29 mouse cellular contexts compared by ENCODE assay signal in the genomic region with DNA sequence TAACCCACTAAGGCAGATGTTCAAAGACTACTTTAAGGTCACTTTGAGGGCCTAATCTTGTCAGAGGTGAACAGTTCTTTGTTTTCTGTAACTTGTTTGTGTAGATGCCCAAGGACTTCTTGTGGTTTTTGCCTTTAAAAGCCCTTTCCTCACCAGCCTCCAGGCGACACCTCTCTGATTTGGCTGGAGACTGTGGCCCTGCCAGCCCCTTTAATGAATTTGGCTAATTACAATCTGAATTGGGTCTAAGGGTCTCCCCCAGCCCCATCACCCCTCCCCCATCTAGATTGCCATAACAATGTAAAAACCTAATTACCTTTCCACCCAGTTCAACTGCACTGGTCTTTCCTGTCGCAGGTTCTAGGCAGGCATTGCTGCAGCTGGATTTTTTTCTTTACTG. TPM values are rescaled to one million over a fixed set of nuclear protein-coding genes. Genes with fewer than 3 reads are reported as not detected.
A peak's percentile ranks its signal among the peaks of the same experiment; 100 is the strongest.
DNase-seq lines count a peak whose midpoint lies in the region; ATAC-seq and TF ChIP-seq lines count a peak whose summit lies in the region.
"Had no signal": no experiment of that assay in that cellular context is flagged by ENCODE, and none has a peak within 500 bp of the region (broad histone marks: within the 10 kb centered on the region; RNA-seq: fewer than 3 reads in every experiment).

No protein-coding gene starts in this region.

- H3K4me1 ChIP-seq in E14TG2a.4 (replicated peaks; ENCODE audit: low read depth, low read length) = peaks cover 91% of the 10 kb centered on the region
- H3K4me1 ChIP-seq in ES-Bruce4 (ENCODE audit: control insufficient read depth, insufficient read depth, low read length) = peaks cover 8% of the 10 kb centered on the region
- H3K4me1 ChIP-seq in ES-E14 (ENCODE audit: control insufficient read depth in 2 of 2, insufficient read depth in 2 of 2, low read length in 2 of 2, poor library complexity in 1 of 2) = peaks cover 19 to 28% of the 10 kb centered on the region in 2 experiments
- peaks cover 5% of the 10 kb centered on the region; the same call in 1 of the 2 replicates for H3K4me1 ChIP-seq in midbrain, embryonic 14.5 days (ENCODE audit: control insufficient read depth, insufficient read depth, low read length)

- TF ChIP-seq POLR2A in ES-Bruce4 (IDR thresholded peaks at IDR 0.05; ENCODE audit: insufficient read depth, low read length) = no peak

- TF ChIP-seq CTCF in E14TG2a.4 (conservative IDR thresholded peaks at IDR 0.05; ENCODE audit: low read length) (no peak), ES-Bruce4 (IDR thresholded peaks at IDR 0.05; ENCODE audit: low read depth, low read length) (no peak)

- H3K4me3 ChIP-seq in E14TG2a.4 (replicated peaks; ENCODE audit: low read length) = peak overlapping the region; percentile 72
- peak overlapping the region; percentile 36 for H3K4me3 ChIP-seq in ES-Bruce4 (ENCODE audit: low read depth, low read length)
- H3K4me3 ChIP-seq in ES-E14 (ENCODE audit: insufficient read depth in 1 of 2, low read depth in 1 of 2, low read length in 2 of 2, poor library complexity in 1 of 2, severe bottlenecking in 1 of 2) = peak overlapping the region; percentile 45 to 57; a peak in 1 of 4 replicates
- no peak overlapping the region for H3K4me3 ChIP-seq in midbrain, embryonic 14.5 days (replicated peaks; ENCODE audit: low read depth, low read length)
- H3K4me3 ChIP-seq: embryonic facial prominence, embryonic 13.5 days; embryonic facial prominence, embryonic 15.5 days; erythroblast, embryonic 14.5 days; forebrain, embryonic 10.5 days; forebrain, embryonic 12.5 days had no signal

- H3K27me3 ChIP-seq in E14TG2a.4 (ENCODE audit: insufficient read depth, low read length) (no peaks in the 10 kb centered on the region), ES-Bruce4 (ENCODE audit: control insufficient read depth, insufficient read depth, low read length, poor library complexity, severe bottlenecking) (no peaks in the 10 kb centered on the region)
- no peaks in the 10 kb centered on the region for H3K27me3 ChIP-seq in midbrain, embryonic 14.5 days (ENCODE audit: control insufficient read depth, insufficient read depth, low read length)
- H3K27me3 ChIP-seq: embryonic facial prominence, embryonic 13.5 days; embryonic facial prominence, embryonic 15.5 days had no signal

- in situ Hi-C loops in ES-E14 (cut with MboI; ENCODE audit: low sequenced_read_pairs in 2 of 2, unreplicated experiment in 2 of 2) = no loop called here

- peak; percentile 93 for TF ChIP-seq EP300 in ES-Bruce4 (IDR thresholded peaks at IDR 0.05; ENCODE audit: insufficient read depth, low read depth, low read length)

- H3K9ac ChIP-seq in ES-Bruce4 (ENCODE audit: low read depth, poor library complexity, severe bottlenecking) (peak overlapping the region; percentile 12; the same call in 1 of the 2 replicates), ES-E14 (ENCODE audit: insufficient read depth, low read depth, low read length, poor library complexity, severe bottlenecking) (peak overlapping the region; percentile 7; the same call in 1 of the 2 replicates)
- H3K9ac ChIP-seq in midbrain, embryonic 14.5 days (replicated peaks; ENCODE audit: low read length) = no peak overlapping the region
- H3K9ac ChIP-seq: embryonic facial prominence, embryonic 13.5 days; embryonic facial prominence, embryonic 15.5 days; forebrain, embryonic 12.5 days had no signal

- H3K4me2 ChIP-seq in midbrain, embryonic 14.5 days (ENCODE audit: low read length) = no peak overlapping the region
- H3K4me2 ChIP-seq: embryonic facial prominence, embryonic 13.5 days; embryonic facial prominence, embryonic 15.5 days; forebrain, embryonic 12.5 days had no signal

- WGBS in midbrain, embryonic 14.5 days = 71% methylated on average over 2 of the region's 2 CpGs

- no peaks in the 10 kb centered on the region for H3K36me3 ChIP-seq in E14TG2a.4 (ENCODE audit: insufficient read depth, low read length)
- no peaks in the 10 kb centered on the region for H3K36me3 ChIP-seq in ES-Bruce4 (ENCODE audit: control insufficient read depth, insufficient read depth, low read length, poor library complexity, severe bottlenecking)
- no peaks in the 10 kb centered on the region for H3K36me3 ChIP-seq in ES-E14 (ENCODE audit: control insufficient read depth, insufficient read depth, low read length, poor library complexity, severe bottlenecking)
- H3K36me3 ChIP-seq in midbrain, embryonic 14.5 days (ENCODE audit: control insufficient read depth, insufficient read depth, low read length) = no peaks in the 10 kb centered on the region
- H3K36me3 ChIP-seq: embryonic facial prominence, embryonic 13.5 days; embryonic facial prominence, embryonic 15.5 days; forebrain, embryonic 10.5 days; forebrain, embryonic 12.5 days had no signal

- H3K27ac ChIP-seq in ES-Bruce4 (ENCODE audit: insufficient read depth, low read length) = peak overlapping the region; percentile 91
- H3K27ac ChIP-seq in ES-E14 (ENCODE audit: insufficient read depth, low read depth, low read length, poor library complexity, severe bottlenecking) = peak overlapping the region; percentile 93
- no peak overlapping the region for H3K27ac ChIP-seq in midbrain, embryonic 14.5 days (replicated peaks; ENCODE audit: low read depth, low read length)
- H3K27ac ChIP-seq: embryonic facial prominence, embryonic 13.5 days; embryonic facial prominence, embryonic 15.5 days; forebrain, embryonic 10.5 days; forebrain, embryonic 12.5 days had no signal

- no peak for ATAC-seq in cerebellum, adult (ENCODE audit: insufficient number of reproducible peaks, low FRiP score, low TSS enrichment)
- ATAC-seq in midbrain, embryonic 14.5 days (ENCODE audit: low FRiP score, low TSS enrichment) = no peak
- ATAC-seq: forebrain, embryonic 14.5 days; forebrain, embryonic 16.5 days had no signal

- H3K9me3 ChIP-seq in E14TG2a.4 (ENCODE audit: low read length) (no peaks in the 10 kb centered on the region), ES-Bruce4 (replicated peaks; ENCODE audit: control insufficient read depth, insufficient read depth, low read length, poor library complexity, severe bottlenecking) (no peaks in the 10 kb centered on the region), ES-E14 (ENCODE audit: control insufficient read depth, insufficient read depth, low read depth, low read length) (no peaks in the 10 kb centered on the region)
- H3K9me3 ChIP-seq in midbrain, embryonic 14.5 days (ENCODE audit: control insufficient read depth, low read length) = no peaks in the 10 kb centered on the region
- H3K9me3 ChIP-seq: embryonic facial prominence, embryonic 13.5 days; embryonic facial prominence, embryonic 15.5 days; forebrain, embryonic 10.5 days; forebrain, embryonic 12.5 days had no signal

- DNase-seq in ES-E14 (ENCODE audit: low read depth, low spot score) = peak; percentile 68
- peak; percentile 70 for DNase-seq in ZHBTc4 (ENCODE audit: low read depth, low spot score)
- DNase-seq in urinary bladder, adult 2 months (ENCODE audit: low spot score) = no peak
- no peak for DNase-seq in midbrain, embryonic 14.5 days
- DNase-seq: adrenal gland, adult 2 months; adrenal gland, postnatal 10 days; adrenal gland, postnatal 25 days; cerebellum, adult 11-12 months; cerebellum, adult 2 months; cerebellum, adult 9-10 months; cerebellum, postnatal 10 days; cerebellum, postnatal 25 days had no signal

TF ChIP-seq in ES-E14, 5 proteins besides CTCF, POLR2A, EP300 and RAD21:
- TF ChIP-seq MAFK (IDR thresholded peaks at IDR 0.05; ENCODE audit: insufficient read depth, low read depth, low read length) (no peak), ZC3H11A (IDR thresholded peaks at IDR 0.05; ENCODE audit: borderline replicate concordance, low read depth, low read length) (no peak), ZNF384 (IDR thresholded peaks at IDR 0.05; ENCODE audit: low read depth, low read length) (no peak), HCFC1 (IDR thresholded peaks at IDR 0.05; ENCODE audit: borderline replicate concordance, insufficient read depth, low read length) (no peak), CHD2 (IDR thresholded peaks at IDR 0.05; ENCODE audit: low read depth, low read length) (no peak)

RNA-seq across cellular contexts. Expression of a gene that starts 4.3 kb away (rescaled TPM):
- polyA plus RNA-seq in ES-Bruce4 (2011; ENCODE audit: insufficient read depth, insufficient read length, low read depth, missing spikeins) = 501 and 504 TPM in 2 replicates
- 274 and 585 TPM in 2 replicates for total RNA-seq in ES-E14 (2012; rRNA removed)
- 240 and 346 TPM in 2 replicates for polyA plus RNA-seq in urinary bladder, adult 2 months (2012; rRNA removed)
- polyA plus RNA-seq in midbrain, embryonic 14.5 days (2014; fragmentation: Nextera tagmentation; extraction: Ambion mirVana) = 3.0 and 11.5 TPM in 2 replicates

RNA-seq across cellular contexts. Expression of a gene that starts 6.9 kb away (rescaled TPM):
- polyA plus RNA-seq in ES-Bruce4 (2011; ENCODE audit: insufficient read depth, insufficient read length, low read depth, missing spikeins) = 720 and 786 TPM in 2 replicates
- 679 and 1,158 TPM in 2 replicates for total RNA-seq in ES-E14 (2012; rRNA removed)
- 860 and 924 TPM in 2 replicates for polyA plus RNA-seq in urinary bladder, adult 2 months (2012; rRNA removed)
- 131 and 176 TPM in 2 replicates for polyA plus RNA-seq in midbrain, embryonic 14.5 days (2014; fragmentation: Nextera tagmentation; extraction: Ambion mirVana)

RNA-seq across cellular contexts. Expression of a gene that starts 7.0 kb away (rescaled TPM):
- polyA plus RNA-seq in ES-Bruce4 (2011; ENCODE audit: insufficient read depth, insufficient read length, low read depth, missing spikeins) = 3.1 TPM in 1 of 2 replicates, not detected in the other
- not detected in 2 replicates for total RNA-seq in ES-E14 (2012; rRNA removed)
- not detected in 2 replicates for polyA plus RNA-seq in urinary bladder, adult 2 months (2012; rRNA removed)
- not detected in 2 replicates for polyA plus RNA-seq in midbrain, embryonic 14.5 days (2014; fragmentation: Nextera tagmentation; extraction: Ambion mirVana)
- total RNA-seq: adrenal gland, adult 2 months; adrenal gland, postnatal 10 days; adrenal gland, postnatal 25 days; adrenal gland, postnatal 4 days; MEL had no signal
- polyA plus RNA-seq: adrenal gland, adult 2 months; brain, embryonic 14.5 days; C2C12; cerebellum, adult 2 months; cortical plate, adult 2 months; embryonic facial prominence, embryonic 11.5 days; embryonic facial prominence, embryonic 13.5 days; embryonic facial prominence, embryonic 15.5 days; erythroblast, embryonic 14.5 days; forebrain, embryonic 12.5 days; forebrain, embryonic 14.5 days; forebrain, embryonic 16.5 days; frontal cortex, adult 2 months had no signal

RNA-seq across cellular contexts. Expression of a gene that starts 12.6 kb away (rescaled TPM):
- polyA plus RNA-seq in ES-Bruce4 (2011; ENCODE audit: insufficient read depth, insufficient read length, low read depth, missing spikeins) = 1.8 and 3.9 TPM in 2 replicates
- total RNA-seq in ES-E14 (2012; rRNA removed) = 7.7 and 18.6 TPM in 2 replicates
- 1.3 and 1.7 TPM in 2 replicates for polyA plus RNA-seq in urinary bladder, adult 2 months (2012; rRNA removed)
- 0.29 TPM in 1 of 2 replicates, not detected in the other for polyA plus RNA-seq in midbrain, embryonic 14.5 days (2014; fragmentation: Nextera tagmentation; extraction: Ambion mirVana)
- polyA plus RNA-seq: cerebellum, adult 2 months; cortical plate, adult 2 months; erythroblast, embryonic 14.5 days; forebrain, embryonic 14.5 days; frontal cortex, adult 2 months had no signal

RNA-seq across cellular contexts. Expression of a gene that starts 21.5 kb away (rescaled TPM):
- polyA plus RNA-seq in ES-Bruce4 (2011; ENCODE audit: insufficient read depth, insufficient read length, low read depth, missing spikeins) = 9.4 and 9.7 TPM in 2 replicates
- 10.0 and 12.5 TPM in 2 replicates for total RNA-seq in ES-E14 (2012; rRNA removed)
- 41.5 and 49.5 TPM in 2 replicates for polyA plus RNA-seq in urinary bladder, adult 2 months (2012; rRNA removed)
- polyA plus RNA-seq in midbrain, embryonic 14.5 days (2014; fragmentation: Nextera tagmentation; extraction: Ambion mirVana) = 5.0 and 7.4 TPM in 2 replicates

Comparison
In these comparisons a context has a peak if more than half of its experiments do, and no peak if none do; other contexts are left out.
1. DNase-seq: peak in ES-E14 (single experiment) and ZHBTc4 (single experiment); none in urinary bladder, adult 2 months (single experiment) and midbrain, embryonic 14.5 days (single experiment).
2. RNA of a gene that starts 4.3 kb away (polyA plus RNA-seq): 501 to 504 TPM in ES-Bruce4 and 240 to 346 TPM in urinary bladder, adult 2 months; 3.0 to 11.5 TPM in midbrain, embryonic 14.5 days; every median in the first group is over 10 times any median in the second.